In the genomic region with DNA sequence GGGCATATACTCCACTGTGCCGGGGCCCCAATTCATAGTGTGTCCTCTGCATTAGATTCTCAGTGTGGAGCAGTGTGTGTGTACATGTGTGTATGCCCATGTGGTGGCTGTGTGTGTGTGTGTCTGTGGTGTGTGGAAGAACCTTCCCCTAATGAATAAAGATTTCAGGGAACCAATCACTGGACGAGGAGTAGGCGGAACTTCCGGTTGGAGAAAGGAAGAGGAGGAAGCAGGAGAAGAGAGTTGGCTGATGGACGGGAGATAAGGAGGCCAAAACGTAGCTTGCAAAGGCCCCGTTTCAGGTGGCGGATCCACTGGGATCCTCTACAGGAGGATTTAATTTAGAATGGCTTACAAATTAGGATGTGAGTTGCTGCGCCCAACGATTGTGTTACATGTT, we compare ENCODE assay signal across 17 mouse cellular contexts.
"Had no signal": no experiment of that assay in that cellular context is flagged by ENCODE, and none has a peak within 500 bp of the region (broad histone marks: within the 10 kb centered on the region; RNA-seq: fewer than 3 reads in every experiment).

No protein-coding gene starts in this region.

- DNase-seq: kidney, adult 11 months; kidney, adult 8-10 months; kidney, postnatal 14 days; kidney, postnatal 4 days; left cerebral cortex, postnatal 4 days; lung, adult 18-20 months; lung, postnatal 10 days; lung, postnatal 4 days; midbrain, embryonic 14.5 days; spleen, adult 18-20 months; thymus, postnatal 4 days had no signal

- H3K9me3 ChIP-seq: kidney, embryonic 15.5 days; limb, embryonic 12.5 days; limb, embryonic 15.5 days; lung, embryonic 15.5 days; stomach, embryonic 15.5 days had no signal

- H3K4me1 ChIP-seq: kidney, embryonic 15.5 days; limb, embryonic 12.5 days; limb, embryonic 15.5 days; lung, embryonic 15.5 days; stomach, embryonic 15.5 days had no signal

- H3K27ac ChIP-seq: kidney, embryonic 15.5 days; limb, embryonic 12.5 days; limb, embryonic 15.5 days; liver, embryonic 14.5 days; lung, embryonic 15.5 days; stomach, embryonic 15.5 days had no signal

- H3K36me3 ChIP-seq: kidney, embryonic 15.5 days; limb, embryonic 12.5 days; limb, embryonic 15.5 days; lung, embryonic 15.5 days; stomach, embryonic 15.5 days had no signal

- H3K27me3 ChIP-seq: kidney, embryonic 15.5 days; limb, embryonic 12.5 days; limb, embryonic 15.5 days; lung, embryonic 15.5 days; stomach, embryonic 15.5 days had no signal

- H3K9ac ChIP-seq: kidney, embryonic 15.5 days; limb, embryonic 12.5 days; limb, embryonic 15.5 days; liver, embryonic 14.5 days; lung, embryonic 15.5 days; stomach, embryonic 15.5 days had no signal

- H3K4me3 ChIP-seq: kidney, embryonic 15.5 days; limb, embryonic 12.5 days; limb, embryonic 15.5 days; lung, embryonic 15.5 days; stomach, embryonic 15.5 days had no signal
